Mouse (Mus musculus): ENCODE measurements at regions not wholly inside any gene's neighbourhood (a gene's known extent, or its start where the extent isn't known, plus 50 kb on each side); places are given as distances from the start of the nearest gene placed in this dataset.

DNA sequence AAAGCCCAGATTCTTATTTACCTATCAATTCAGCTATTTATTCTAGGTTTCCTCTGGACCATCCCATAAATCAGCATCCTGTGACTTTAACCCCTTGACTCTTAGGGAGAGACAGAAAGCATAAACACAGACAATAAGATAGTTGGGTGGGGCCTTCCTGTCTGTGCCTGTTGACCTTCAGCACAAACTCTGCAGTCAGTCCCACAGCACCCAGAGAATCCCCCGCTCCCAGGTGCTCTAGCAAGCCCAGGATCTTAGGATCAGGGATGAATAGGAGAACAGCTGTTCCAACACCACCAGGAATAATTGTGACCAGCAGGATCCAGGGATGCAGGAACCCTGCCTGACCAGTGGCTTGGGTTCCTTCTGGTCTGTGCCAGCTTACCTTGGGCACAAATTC lies 107.8 kb downstream of the Basp1 start:
- no peak for DNase-seq (ENCODE audit: low spot score in 2 of 2)

GRCm38 (mm10) chr15:25303379-25303778 lies 110.2 kb downstream of the Basp1 start:
- no peak for DNase-seq (ENCODE audit: low spot score in 2 of 2)

- DNase-seq (ENCODE audit: low spot score in 2 of 2) = peak in 1 of 2 experiments; percentile 53
Observed at GRCm38 (mm10) chr15:25302671-25303294, 110.8 kb downstream of the Basp1 start.

DNA sequence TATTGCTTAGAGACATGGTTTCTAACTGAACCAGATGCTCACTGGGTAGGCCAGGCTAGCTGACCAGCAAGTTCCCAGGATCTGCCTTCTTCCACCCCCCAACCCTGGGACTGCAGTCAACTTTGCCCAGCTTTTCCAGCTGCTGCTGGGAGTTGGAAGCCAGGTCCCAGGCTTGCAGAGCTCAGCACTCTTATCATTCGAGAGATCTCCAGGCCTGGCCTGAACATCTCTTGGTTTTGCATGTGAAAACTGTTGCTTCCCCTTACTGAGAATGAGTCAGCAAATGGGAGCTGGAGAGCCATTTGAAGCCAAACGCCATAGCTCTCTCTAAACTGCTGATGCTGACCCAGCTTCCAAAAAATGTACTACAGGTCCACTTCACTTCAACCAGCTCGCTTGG lies 111.8 kb downstream of the Basp1 start:
- no peak for DNase-seq (ENCODE audit: low spot score in 2 of 2)

- peak in 1 of 2 experiments; percentile 9 for DNase-seq (ENCODE audit: low spot score in 2 of 2)
Observed at GRCm38 (mm10) chr15:25297278-25297677, 116.3 kb downstream of the Basp1 start.

- DNase-seq (ENCODE audit: low spot score in 2 of 2) = no peak
Observed at GRCm38 (mm10) chr15:25296714-25297113, 116.8 kb downstream of the Basp1 start.

DNA sequence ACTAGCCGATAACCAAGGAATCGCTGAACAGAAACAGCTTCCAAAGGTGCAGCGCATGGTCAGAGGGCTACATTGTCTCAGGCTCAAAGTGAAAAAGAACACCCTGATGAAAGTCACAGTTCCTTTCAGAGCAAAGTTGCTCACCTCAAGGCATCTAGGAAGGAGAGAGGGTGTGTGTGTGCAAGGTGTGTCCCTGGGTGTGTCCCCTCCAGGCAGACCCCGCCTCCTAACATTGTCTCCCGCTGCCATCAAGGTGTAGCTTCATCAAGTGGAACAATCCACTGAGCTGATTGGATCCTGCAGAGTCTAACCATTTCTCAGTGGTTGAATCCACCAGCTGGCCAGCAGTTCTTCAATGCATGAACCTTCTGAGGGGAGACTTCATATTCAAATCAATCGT lies 117.8 kb downstream of the Basp1 start:
- DNase-seq (ENCODE audit: low spot score in 2 of 2) = no peak

- peak; percentile 66 to 83 for DNase-seq (ENCODE audit: low spot score in 2 of 2)
Observed at GRCm38 (mm10) chr15:25291231-25291691, 122.3 kb downstream of the Basp1 start.

DNA sequence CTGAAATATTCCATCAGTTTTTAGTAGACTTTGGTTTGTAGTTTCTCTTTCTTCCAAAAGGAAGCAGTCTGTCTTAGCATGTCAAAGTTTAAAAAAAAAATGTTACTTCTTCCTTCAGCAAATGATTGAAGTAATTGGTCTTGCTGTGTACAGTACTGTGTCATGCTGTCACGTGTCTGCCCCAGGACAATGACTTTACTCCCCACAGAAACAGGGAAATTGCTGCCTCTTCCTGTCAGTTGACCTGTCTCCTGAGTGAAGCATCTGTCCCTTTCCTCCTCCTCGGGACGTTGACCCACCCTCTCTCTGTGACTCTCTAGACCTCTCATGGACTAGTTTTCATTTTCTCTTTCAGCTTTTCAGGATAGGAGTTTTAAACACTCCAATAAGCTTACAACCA lies 125.7 kb downstream of the Basp1 start:
- DNase-seq (ENCODE audit: low spot score in 2 of 2) = no peak

DNA sequence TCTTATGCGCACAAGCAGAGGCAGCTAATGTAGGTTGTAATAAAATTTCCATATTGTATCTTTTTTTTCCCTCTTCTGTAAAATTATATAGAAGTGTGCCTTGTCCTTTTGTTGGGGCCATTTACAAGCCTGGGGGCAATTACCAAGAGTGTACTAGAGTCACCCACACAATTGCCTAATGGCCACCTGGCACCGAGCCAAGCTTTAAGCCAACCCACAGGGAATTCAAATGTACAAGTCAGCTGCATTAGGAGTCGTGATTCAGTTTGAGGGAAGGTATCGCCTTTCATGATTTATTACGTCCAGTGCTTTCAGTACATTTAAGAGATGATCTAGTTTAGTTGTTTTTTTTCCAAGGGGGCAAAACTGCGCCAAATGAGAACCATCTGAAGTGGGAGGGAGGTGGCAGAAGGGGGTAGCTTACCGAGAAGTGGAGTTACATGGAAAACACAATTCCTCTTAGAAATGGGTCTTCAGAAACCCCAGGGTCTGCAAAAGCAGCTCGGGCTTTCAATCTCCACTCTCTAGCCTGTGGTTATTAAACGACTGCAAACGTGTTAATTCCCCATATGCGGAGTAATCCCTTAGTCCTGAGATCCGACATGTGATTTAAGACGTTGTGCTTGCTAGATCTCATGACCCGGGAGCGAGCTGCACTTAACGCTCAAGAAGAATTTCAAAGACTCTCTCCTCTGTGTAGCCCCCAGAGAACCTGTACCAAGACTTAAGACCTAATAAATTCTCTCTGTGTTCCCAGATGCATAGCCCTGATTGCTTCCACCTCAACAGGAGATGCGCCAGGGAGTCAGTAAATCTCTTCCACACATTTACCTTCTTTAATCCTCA lies 129.0 kb downstream of the Basp1 start:
- DNase-seq (ENCODE audit: low spot score in 2 of 2) = no peak

GRCm38 (mm10) chr15:25283713-25284112 lies 129.9 kb downstream of the Basp1 start:
- DNase-seq (ENCODE audit: low spot score in 2 of 2) = no peak

GRCm38 (mm10) chr15:25282346-25282745 lies 131.2 kb downstream of the Basp1 start:
- DNase-seq (ENCODE audit: low spot score in 2 of 2) = no peak

DNA sequence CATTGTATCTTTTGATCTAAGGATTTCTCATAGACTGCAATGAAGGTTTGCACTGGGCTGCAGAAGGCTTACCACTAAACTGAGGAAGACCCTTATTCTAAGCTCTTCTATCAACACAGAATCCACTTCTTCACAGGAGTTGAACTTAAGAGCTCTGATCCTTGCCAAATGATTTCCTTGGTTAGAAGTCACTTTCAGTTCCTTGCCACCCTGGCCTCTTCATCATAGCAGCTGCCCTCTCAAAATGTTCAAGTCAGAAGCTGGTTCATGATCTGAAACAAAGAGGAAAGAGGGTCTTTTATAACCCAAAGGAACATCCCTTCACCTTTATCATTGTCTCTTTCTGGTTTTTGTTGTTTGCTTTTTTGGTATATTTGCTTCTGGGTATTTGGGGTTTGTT lies 131.6 kb downstream of the Basp1 start:
- DNase-seq (ENCODE audit: low spot score in 2 of 2) = no peak

- no peak for DNase-seq (ENCODE audit: low spot score in 2 of 2)
Observed at GRCm38 (mm10) chr15:25278317-25279156, 135.0 kb downstream of the Basp1 start.

DNA sequence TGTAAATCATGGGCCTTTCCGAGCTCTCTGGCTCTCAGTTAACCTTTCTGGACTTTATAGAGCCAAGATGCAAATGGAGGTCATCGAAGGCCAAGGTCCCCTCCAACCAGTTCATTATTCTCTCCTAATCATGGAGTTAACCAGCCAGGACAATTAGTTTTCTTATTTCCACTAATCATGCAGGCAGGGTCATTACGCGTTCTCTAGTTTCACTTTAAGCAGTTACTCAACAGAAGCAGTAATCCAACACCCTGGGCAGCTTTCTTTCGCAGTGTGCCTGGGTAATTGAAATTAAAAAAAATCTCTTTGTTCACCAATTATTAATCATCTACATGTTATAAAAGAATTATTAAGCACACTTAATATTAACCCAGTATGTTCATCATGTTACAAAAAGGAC lies 137.3 kb downstream of the Basp1 start:
- DNase-seq (ENCODE audit: low spot score in 2 of 2) = no peak

DNA sequence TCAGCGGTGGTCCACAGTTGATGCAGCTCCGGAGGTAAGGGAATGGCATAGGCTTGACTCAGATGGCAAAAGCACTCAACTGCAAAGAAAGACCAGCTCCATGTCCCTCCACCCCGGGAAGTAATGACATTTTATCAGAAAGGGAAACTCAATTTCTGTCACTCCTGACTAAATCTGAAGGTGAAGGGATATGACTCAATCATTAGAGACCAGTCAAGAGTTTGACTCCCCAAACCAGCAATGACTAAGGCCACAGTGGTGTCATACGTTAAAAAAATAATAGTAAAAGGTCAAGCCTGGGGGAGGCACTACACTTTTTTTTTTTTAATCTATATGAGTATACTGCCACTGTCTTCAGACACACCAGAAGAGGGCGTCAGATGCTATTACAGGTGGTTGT lies 141.7 kb downstream of the Basp1 start:
- no peak for DNase-seq (ENCODE audit: low spot score in 2 of 2)

DNA sequence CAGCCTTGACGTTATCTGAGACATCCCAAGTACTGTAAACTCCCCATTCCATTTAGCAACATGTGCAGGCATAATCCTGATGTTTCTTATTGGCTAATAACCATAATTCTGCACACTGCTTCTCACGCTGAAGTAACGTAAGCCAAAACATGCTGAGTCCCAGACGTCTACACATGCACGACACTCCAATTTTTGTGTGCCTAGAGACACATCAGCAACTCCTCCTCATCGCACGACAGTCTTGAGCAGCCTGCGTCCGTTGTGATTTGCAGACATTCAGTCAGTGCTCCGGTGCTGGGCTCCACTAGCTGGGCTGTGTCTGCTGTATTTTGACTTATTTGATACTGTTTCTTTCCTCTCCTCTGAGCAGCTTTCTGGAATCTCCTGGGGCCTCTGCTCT lies 143.2 kb downstream of the Basp1 start:
- DNase-seq (ENCODE audit: low spot score in 2 of 2) = no peak

GRCm38 (mm10) chr15:25269345-25269996 lies 144.1 kb downstream of the Basp1 start:
- no peak for DNase-seq (ENCODE audit: low spot score in 2 of 2)

DNA sequence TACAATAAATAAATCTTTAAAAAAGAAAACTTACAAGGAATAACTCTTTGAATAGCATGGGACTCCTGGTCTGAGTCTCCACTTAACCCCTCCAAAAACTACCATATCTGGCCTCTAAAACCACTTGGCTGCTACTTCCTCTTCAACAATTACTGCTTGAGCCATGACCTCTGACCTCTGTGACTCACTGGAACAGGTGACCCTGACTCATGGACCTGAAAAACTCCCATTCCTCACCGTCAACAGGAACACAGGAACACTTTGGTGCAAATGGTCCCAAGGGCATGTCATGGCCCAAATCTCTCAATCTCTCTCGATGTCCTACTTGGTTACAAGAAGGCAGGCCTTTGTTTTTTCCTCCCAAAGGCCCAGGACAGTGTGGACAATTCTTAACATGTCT lies 145.1 kb downstream of the Basp1 start:
- DNase-seq (ENCODE audit: low spot score in 2 of 2) = no peak

DNA sequence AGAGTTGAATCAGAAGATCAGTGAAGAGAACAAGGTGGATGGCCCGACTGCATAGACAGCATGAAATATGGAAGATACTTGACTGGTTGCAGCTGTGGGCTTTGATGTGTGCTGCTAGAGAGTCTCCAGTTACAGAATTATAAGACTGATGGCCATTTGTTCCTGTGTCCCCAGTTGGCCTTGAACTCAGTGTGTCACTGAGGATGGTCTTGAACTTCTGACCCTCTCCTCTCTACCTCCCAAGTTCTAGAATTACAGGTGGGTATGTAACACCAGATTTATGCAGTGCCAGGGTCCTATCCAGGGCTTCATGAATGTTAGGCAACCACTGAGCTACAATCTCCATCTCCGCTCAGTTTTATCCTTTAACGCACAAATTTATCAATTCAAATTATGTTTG lies 146.1 kb downstream of the Basp1 start:
- DNase-seq (ENCODE audit: low spot score in 2 of 2) = no peak
